In the genomic region with DNA sequence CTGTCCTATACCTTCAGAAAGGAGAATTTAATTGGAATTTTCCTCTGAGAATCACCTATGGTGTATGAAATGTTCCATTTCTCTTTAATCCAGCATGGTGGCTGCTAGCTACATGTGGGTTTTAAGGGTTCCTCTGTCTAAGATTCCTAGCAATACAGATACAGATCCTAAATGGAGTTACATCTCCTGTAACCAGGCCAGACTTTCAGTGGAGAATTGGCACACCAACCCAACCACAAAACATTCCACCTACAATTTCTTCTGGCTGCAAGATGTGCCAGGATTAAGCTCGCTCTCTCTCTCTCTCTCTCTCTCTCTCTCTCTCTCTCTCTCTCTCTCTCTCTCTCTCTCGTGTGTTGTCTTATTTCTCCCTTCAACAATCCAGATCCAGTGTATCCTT, we compare ENCODE assay signal across 13 mouse cellular contexts.
"Had no signal": no experiment of that assay in that cellular context is flagged by ENCODE, and none has a peak within 500 bp of the region (broad histone marks: within the 10 kb centered on the region; RNA-seq: fewer than 3 reads in every experiment).

No protein-coding gene starts in this region.

- DNase-seq: gastrocnemius, adult 2 months; gastrocnemius, postnatal 14 days; heart, adult 18-20 months; heart, postnatal 10 days; heart, postnatal 4 days; kidney, adult 18-20 months; kidney, adult 8-10 months; kidney, postnatal 10 days; kidney, postnatal 25 days; kidney, postnatal 4 days; layer of hippocampus, adult 9-11 months; liver; liver, embryonic 13.5 days had no signal
